ENCODE assay signal across 9 mouse cellular contexts in the genomic region with DNA sequence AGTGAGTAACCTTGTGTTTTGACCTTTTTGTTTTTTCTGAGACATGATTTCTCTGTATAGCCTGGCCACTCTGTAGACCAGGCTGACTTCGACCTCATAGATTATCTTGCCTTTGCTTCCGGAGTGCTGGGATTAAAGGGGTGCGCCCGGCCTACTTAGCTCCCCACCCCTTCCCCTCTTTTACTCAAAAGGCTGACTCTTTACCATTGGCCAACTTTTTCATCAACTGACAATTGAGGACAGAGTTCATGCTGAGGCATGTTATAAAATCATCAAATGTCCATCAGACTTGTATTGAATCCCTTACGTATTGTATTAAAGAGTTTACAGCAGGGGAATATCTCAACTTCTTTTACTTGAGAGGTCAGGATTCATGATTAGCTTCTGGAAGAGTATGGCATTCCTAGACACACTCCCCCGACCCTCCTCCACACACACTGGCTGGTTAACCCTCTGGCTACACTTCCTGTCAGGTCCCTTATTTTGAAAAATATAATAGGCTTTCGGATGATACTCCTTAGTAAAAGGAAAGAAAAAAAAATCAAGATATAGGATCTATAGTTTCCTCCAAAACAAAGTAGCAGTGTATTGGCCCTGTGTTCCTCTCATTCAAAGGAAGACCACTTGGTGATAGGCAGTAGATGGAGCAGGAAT.
DNase-seq lines count a peak whose midpoint lies in the region; ATAC-seq and TF ChIP-seq lines count a peak whose summit lies in the region.
"Had no signal": no experiment of that assay in that cellular context is flagged by ENCODE, and none has a peak within 500 bp of the region (broad histone marks: within the 10 kb centered on the region; RNA-seq: fewer than 3 reads in every experiment).

No protein-coding gene starts in this region.

- peak overlapping the region; percentile 62 for H3K4me2 ChIP-seq in heart, embryonic 16.5 days (ENCODE audit: low read depth, low read length)
- H3K4me2 ChIP-seq in forebrain, embryonic 16.5 days (ENCODE audit: low read length), result peak overlapping the region; percentile 98
- H3K4me2 ChIP-seq in liver, postnatal 0 days (ENCODE audit: low read depth, low read length), result peak overlapping the region; percentile 96

- DNase-seq in heart, adult 8-10 months (ENCODE audit: low spot score), result no peak
- DNase-seq in ES-E14 (ENCODE audit: low read depth, low spot score), result no peak
- DNase-seq in liver, postnatal 0 days, result no peak
- DNase-seq in natural killer cell, adult 2 months (ENCODE audit: low spot score in 2 of 2), result no peak
- no peak for DNase-seq in spleen, adult 18-20 months
- DNase-seq in left cerebral cortex, postnatal 25 days (ENCODE audit: low spot score in 2 of 2), result no peak

- TF ChIP-seq EP300 in liver, postnatal 0 days (IDR thresholded peaks at IDR 0.05; ENCODE audit: low read depth), result no peak

- H3K27me3 ChIP-seq in heart, embryonic 16.5 days (ENCODE audit: control insufficient read depth, insufficient read depth, low read length), result no peaks in the 10 kb centered on the region
- no peaks in the 10 kb centered on the region for H3K27me3 ChIP-seq in forebrain, embryonic 16.5 days (replicated peaks; ENCODE audit: control insufficient read depth, insufficient read depth, low read length)
- no peaks in the 10 kb centered on the region for H3K27me3 ChIP-seq in liver, postnatal 0 days (ENCODE audit: insufficient read depth, low read length)
- H3K27me3 ChIP-seq: Patski had no signal

- ATAC-seq in heart, embryonic 16.5 days (replicated peaks; ENCODE audit: extremely low read depth, insufficient read depth, low FRiP score), result no peak
- no peak for ATAC-seq in forebrain, embryonic 16.5 days
- no peak for ATAC-seq in liver, postnatal 0 days

- H3K4me1 ChIP-seq in heart, embryonic 16.5 days (ENCODE audit: control insufficient read depth, insufficient read depth, low read length), result peaks cover 27% of the 10 kb centered on the region
- H3K4me1 ChIP-seq in ES-E14 (ENCODE audit: control insufficient read depth in 2 of 2, insufficient read depth in 2 of 2, low read length in 2 of 2, poor library complexity in 1 of 2), result peaks cover 2 to 6% of the 10 kb centered on the region in 2 experiments; a peak in 2 of 4 replicates
- peaks cover 27% of the 10 kb centered on the region for H3K4me1 ChIP-seq in forebrain, embryonic 16.5 days (replicated peaks; ENCODE audit: control insufficient read depth, insufficient read depth, low read length)
- peaks cover 26% of the 10 kb centered on the region for H3K4me1 ChIP-seq in liver, postnatal 0 days (ENCODE audit: insufficient read depth)

- intact Hi-C loops in left cerebral cortex, postnatal 25 days (cut with DNase I), result loop anchor here (2.0 to 5.0 kb wide), 2 partner anchors 119 to 170 kb away; a partner anchor contains a TSS

- peak overlapping the region; percentile 97 for H3K4me3 ChIP-seq in heart, embryonic 16.5 days (ENCODE audit: low read length)
- peak overlapping the region; percentile 86 to 95 for H3K4me3 ChIP-seq in ES-E14 (ENCODE audit: insufficient read depth in 1 of 2, low read depth in 1 of 2, low read length in 2 of 2, poor library complexity in 1 of 2, severe bottlenecking in 1 of 2)
- H3K4me3 ChIP-seq in forebrain, embryonic 16.5 days (replicated peaks; ENCODE audit: low read length), result peak overlapping the region; percentile 56
- peak overlapping the region; percentile 96 for H3K4me3 ChIP-seq in liver, postnatal 0 days (ENCODE audit: low read depth, low read length)

- WGBS in heart, embryonic 16.5 days, result 26% methylated on average over 7 of the region's 7 CpGs
- 36% methylated on average over 7 of the region's 7 CpGs for WGBS in forebrain, embryonic 16.5 days
- 28% methylated on average over 7 of the region's 7 CpGs for WGBS in liver, postnatal 0 days (ENCODE audit: insufficient replicate concordance)

- in situ Hi-C loops in ES-E14 (cut with MboI; ENCODE audit: low sequenced_read_pairs in 2 of 2, unreplicated experiment in 2 of 2), result no loop called here

- no peaks in the 10 kb centered on the region for H3K9me3 ChIP-seq in heart, embryonic 16.5 days (replicated peaks; ENCODE audit: control insufficient read depth, low read length)
- H3K9me3 ChIP-seq in ES-E14 (ENCODE audit: control insufficient read depth, insufficient read depth, low read depth, low read length), result no peaks in the 10 kb centered on the region
- no peaks in the 10 kb centered on the region for H3K9me3 ChIP-seq in forebrain, embryonic 16.5 days (ENCODE audit: control insufficient read depth, low read length)
- H3K9me3 ChIP-seq in liver, postnatal 0 days (ENCODE audit: low read length), result no peaks in the 10 kb centered on the region

- TF ChIP-seq CTCF in liver, postnatal 0 days (IDR thresholded peaks at IDR 0.05; ENCODE audit: low read depth), result no peak

- peaks cover 16% of the 10 kb centered on the region for H3K36me3 ChIP-seq in heart, embryonic 16.5 days (ENCODE audit: control insufficient read depth, insufficient read depth)
- peaks cover 11% of the 10 kb centered on the region for H3K36me3 ChIP-seq in ES-E14 (ENCODE audit: control insufficient read depth, insufficient read depth, low read length, poor library complexity, severe bottlenecking)
- no peaks in the 10 kb centered on the region for H3K36me3 ChIP-seq in forebrain, embryonic 16.5 days (ENCODE audit: control insufficient read depth, insufficient read depth)
- H3K36me3 ChIP-seq in liver, postnatal 0 days (replicated peaks; ENCODE audit: insufficient read depth, low read length), result peaks cover 29% of the 10 kb centered on the region

- peak overlapping the region; percentile 83 for H3K9ac ChIP-seq in heart, embryonic 16.5 days (ENCODE audit: low read length)
- peak overlapping the region; percentile 70; the same call in 1 of the 2 replicates for H3K9ac ChIP-seq in ES-E14 (ENCODE audit: insufficient read depth, low read depth, low read length, poor library complexity, severe bottlenecking)
- peak overlapping the region; percentile 72 for H3K9ac ChIP-seq in forebrain, embryonic 16.5 days (replicated peaks; ENCODE audit: low read depth, low read length)
- peak overlapping the region; percentile 88 for H3K9ac ChIP-seq in liver, postnatal 0 days (replicated peaks)

- peak overlapping the region; percentile 96 for H3K27ac ChIP-seq in heart, embryonic 16.5 days (ENCODE audit: low read length)
- peak overlapping the region; percentile 52; the same call in 1 of the 2 replicates for H3K27ac ChIP-seq in ES-E14 (ENCODE audit: insufficient read depth, low read depth, low read length, poor library complexity, severe bottlenecking)
- peak overlapping the region; percentile 87 for H3K27ac ChIP-seq in forebrain, embryonic 16.5 days (ENCODE audit: low read length)
- peak overlapping the region; percentile 93 for H3K27ac ChIP-seq in liver, postnatal 0 days (ENCODE audit: low read depth)

TF ChIP-seq in ES-E14, 5 proteins besides CTCF, POLR2A, EP300 and RAD21:
- TF ChIP-seq ZNF384 (IDR thresholded peaks at IDR 0.05; ENCODE audit: low read depth, low read length), result no peak
- no peak for TF ChIP-seq CHD2 (IDR thresholded peaks at IDR 0.05; ENCODE audit: low read depth, low read length)
- TF ChIP-seq HCFC1 (IDR thresholded peaks at IDR 0.05; ENCODE audit: borderline replicate concordance, insufficient read depth, low read length), result no peak
- no peak for TF ChIP-seq MAFK (IDR thresholded peaks at IDR 0.05; ENCODE audit: insufficient read depth, low read depth, low read length)
- no peak for TF ChIP-seq ZC3H11A (IDR thresholded peaks at IDR 0.05; ENCODE audit: borderline replicate concordance, low read depth, low read length)
